Mouse (Mus musculus) ovary, adult 18-20 months (tissue): ENCODE data around the gene 6820408C15Rik.
"Not testable (repeated sequence)": the region's sequence is repeated elsewhere in the genome, so short reads cannot be mapped to it uniquely, and the experiment has no call there.

Experiments
- DNase-seq: peaks from one replicate; pipeline ENCODE4 v3.0.0; 2022; ENCODE audit warnings: low spot score, mixed read lengths

6820408C15Rik gene

DNA sequence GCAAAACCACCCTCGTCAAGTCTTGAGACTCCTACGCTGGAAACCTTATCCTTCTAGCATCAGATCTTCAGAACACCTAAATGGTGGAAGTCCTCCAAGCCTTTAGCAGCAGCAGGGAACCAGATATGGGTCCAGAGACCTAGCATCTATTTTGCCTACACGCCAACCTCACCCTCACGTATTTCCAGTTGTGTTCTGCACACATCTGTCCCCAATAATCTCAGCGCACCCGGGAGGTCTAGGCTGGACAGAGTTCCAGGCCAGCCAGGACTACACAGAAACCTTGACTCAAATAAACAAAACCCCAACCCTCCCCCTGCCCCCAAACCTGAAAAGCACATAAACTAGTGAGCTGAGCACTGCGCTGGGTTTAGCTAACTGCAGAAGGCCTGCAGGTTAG is 3.9 kb upstream of the 6820408C15Rik start:
- DNase-seq = no peak

DNA sequence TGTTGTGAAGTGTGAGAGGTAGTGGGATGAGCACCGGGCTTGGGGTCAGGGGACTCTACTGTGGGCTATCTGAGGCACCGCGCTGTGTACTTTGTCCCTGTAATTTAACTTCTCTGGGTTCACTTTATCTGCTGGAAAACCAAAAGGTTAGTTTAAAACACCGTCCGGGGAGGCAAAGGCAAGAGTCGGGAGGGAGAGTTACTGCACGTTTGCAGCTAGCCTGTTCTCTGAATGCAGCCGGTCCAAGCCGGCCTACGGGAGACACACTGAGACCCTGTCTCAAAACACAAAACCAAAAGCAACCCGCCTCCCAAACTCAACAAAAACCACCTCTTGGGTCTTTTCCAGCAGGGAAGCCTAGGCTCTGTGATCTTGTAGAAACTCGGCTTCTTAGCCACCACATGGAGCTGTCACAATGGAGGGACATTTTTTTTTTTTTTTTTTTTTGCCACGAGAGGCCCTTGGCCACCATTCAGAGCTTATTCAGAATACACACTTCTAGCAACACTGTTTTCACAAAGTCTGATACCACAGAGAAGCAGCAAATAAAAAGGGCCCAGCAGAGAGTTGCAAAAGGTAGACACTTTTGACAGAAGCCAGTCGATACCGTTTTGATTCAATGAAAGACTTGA is 2.7 kb upstream of the 6820408C15Rik start:
- no peak for DNase-seq

- DNase-seq = no peak
These were observed 2.1 kb upstream of the 6820408C15Rik start for GRCm38 (mm10) chr2:152413158-152413764.

GRCm38 (mm10) chr2:152413765-152414584 is 1.4 kb upstream of the 6820408C15Rik start:
- peak; percentile 25 for DNase-seq

GRCm38 (mm10) chr2:152414591-152415165 is 709 bp upstream of the 6820408C15Rik start, which contains the start of gene Zcchc3:
TSS of gene Zcchc3 (minus strand) at chr2:152415027.
- DNase-seq = peak; percentile 89

GRCm38 (mm10) chr2:152415786-152416185 is 399 bp downstream of the 6820408C15Rik start:
- DNase-seq = no peak

GRCm38 (mm10) chr2:152427493-152427892 is 12.1 kb downstream of the 6820408C15Rik start:
- DNase-seq = peak; percentile 55

DNA sequence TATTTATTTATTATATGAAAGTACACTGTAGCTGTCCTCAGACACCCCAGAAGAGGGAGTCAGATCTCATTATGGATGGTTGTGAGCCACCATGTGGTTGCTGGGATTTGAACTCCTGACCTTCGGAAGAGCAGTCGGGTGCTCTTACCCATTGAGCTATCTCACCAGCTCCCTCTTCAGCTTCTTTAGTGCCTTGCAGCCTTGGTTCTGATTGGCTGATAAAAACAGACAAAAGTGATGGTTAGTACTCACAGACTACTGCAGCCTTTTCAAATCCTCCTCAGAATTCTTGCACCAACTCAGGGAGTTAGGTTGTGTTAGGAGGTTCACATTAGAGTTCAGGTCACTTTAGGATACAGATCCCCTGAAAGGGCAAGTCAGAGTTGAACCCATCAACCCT is 13.1 kb downstream of the 6820408C15Rik start:
- DNase-seq = not testable (repeated sequence)

DNA sequence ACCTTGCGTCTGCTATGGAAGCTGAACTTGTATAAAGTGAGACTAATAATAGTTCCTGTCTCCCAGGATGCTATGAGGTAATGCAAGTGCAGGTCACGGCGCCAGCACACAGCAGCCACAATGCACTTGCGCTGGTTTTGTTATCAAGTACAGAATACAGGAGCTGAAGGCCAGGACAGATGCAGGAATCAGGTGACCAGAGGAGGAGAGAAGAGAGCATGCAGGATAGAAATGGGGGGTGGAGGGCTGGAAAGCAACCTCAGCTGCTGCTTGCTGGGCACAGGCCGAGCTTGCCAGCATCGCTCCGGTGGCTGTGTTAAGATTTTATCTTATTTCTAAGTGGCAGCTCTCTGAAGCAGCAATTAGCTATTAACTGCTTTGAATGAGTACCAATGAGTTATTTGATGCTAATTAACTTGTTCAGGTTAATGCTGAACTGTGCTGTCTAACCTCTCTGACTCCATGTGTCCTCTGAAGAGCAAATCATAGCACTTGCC is 21.1 kb downstream of the 6820408C15Rik start:
- no peak for DNase-seq

DNA sequence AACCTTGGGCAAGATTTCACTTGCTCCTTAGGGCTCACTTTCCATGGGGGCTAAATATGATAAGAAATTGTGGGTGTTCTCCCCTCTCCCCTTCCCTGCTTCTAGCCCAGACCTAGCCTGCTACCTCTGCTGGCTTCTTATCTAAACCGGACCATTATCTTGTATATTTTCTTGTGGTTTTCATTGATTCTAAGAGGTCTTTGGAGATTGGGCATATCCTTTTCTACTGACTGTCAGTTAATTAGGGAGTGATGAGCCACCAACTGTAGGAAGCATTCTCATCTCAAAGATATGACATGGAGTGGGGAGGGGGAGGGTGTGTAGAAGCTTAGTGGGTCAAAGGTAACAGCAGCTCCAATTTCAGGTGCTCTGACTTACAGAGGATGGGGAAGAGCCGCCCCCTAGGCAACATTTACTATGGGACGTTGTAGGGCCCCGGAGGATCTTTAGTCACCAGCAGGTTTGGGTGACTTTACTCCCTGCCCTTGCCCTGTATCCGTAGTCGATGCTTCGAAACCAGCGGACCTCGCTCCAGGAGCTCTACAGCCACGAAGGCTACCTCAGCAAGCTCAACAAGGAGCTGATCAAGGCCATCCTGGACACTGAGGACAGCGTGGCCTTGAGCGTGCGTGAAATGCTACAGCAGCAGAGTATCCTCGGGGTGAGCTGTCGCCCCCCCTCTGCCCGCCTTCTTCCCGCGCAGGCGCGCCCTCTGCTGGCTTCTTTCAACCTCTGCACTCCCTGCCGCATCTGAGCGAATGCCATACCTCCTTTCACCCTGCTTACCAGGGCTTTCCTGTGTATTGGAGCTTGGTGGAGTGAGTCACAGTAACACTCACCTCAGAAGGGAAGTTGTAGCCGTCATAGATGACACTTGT is 21.8 kb downstream of the 6820408C15Rik start:
- DNase-seq = peak; percentile 86

- DNase-seq = no peak
These were observed 23.6 kb downstream of the 6820408C15Rik start for GRCm38 (mm10) chr2:152438963-152439362.

GRCm38 (mm10) chr2:152439833-152440232 is 24.4 kb downstream of the 6820408C15Rik start:
- no peak for DNase-seq

- no peak for DNase-seq
These were observed 26.9 kb downstream of the 6820408C15Rik start for GRCm38 (mm10) chr2:152442322-152442721.

GRCm38 (mm10) chr2:152443281-152443680 is 27.9 kb downstream of the 6820408C15Rik start:
- DNase-seq = no peak

- no peak for DNase-seq
These were observed 31.3 kb downstream of the 6820408C15Rik start for GRCm38 (mm10) chr2:152446642-152447041.

DNA sequence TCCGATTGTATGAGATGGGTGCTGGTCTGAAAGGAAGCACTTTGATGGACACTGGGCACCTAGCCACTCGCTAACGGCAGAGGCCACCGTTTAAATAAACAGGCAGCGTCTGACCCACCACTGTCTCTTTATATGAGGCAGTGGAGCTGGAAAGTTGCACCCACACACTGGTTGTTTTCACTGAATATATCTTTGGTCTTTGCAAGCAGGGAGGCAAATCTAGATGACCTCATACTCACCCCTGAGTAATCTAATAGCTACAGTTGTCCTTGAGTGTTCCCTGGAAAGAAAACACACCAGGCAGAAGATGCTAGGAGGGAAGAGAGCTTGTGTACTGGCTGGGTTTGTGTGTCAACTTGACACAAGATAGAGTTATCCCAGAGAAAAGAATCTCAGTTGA is 32.1 kb downstream of the 6820408C15Rik start:
- DNase-seq = peak; percentile 64

GRCm38 (mm10) chr2:152450241-152450640 is 34.9 kb downstream of the 6820408C15Rik start:
- no peak for DNase-seq

DNA sequence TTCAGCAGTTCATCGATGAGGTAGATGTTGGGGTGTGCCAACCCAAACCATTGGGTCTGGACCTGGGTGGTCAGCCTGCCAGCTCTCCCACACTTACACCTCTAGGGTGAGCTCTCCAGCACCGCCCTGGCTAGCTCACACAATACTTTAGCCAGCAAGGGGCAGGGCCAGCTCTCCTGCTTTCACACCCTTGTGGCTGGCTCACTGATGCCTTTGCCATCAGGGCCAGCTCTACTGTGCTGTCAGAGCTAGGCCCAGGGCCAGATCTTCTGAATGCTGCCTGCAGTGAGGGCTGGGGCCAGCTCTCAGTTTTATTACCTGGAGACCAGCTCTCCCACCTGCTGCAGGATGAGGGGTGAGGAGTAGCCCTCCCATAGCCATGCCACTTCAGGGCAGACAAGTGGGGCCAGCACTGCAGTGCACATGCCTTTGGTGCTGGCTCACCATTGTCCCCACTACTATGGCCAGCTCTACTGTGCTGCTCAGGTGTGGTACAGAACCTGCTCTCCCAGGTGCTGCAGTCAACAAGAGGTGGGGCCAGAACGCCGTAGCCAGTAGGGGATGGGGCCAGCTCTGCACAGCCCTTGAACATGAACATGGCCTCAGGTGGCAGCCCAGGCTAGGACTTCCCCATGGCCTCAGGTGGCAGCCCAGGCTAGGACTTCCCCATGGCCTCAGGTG is 36.9 kb downstream of the 6820408C15Rik start:
- no peak for DNase-seq

DNA sequence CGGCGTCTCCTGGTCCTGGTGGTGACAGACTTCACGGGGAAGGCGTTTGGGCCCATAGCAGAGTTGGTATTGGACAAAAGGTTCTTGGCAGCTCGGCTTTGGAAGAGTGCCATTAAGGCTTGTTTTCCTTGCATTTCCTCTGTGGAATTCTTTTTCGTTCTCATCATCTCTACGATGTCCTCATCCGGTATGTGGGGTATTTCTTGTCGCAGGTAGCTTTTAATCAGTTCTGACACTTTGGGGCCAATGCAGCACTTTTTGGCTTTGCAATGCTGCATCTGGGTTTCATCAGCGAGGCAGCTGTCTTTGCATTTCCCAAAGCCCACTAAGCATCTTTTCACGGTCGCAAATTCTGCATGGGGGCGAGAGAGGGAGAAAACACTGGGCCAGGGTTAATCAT is 43.9 kb downstream of the 6820408C15Rik start:
- DNase-seq = no peak

DNA sequence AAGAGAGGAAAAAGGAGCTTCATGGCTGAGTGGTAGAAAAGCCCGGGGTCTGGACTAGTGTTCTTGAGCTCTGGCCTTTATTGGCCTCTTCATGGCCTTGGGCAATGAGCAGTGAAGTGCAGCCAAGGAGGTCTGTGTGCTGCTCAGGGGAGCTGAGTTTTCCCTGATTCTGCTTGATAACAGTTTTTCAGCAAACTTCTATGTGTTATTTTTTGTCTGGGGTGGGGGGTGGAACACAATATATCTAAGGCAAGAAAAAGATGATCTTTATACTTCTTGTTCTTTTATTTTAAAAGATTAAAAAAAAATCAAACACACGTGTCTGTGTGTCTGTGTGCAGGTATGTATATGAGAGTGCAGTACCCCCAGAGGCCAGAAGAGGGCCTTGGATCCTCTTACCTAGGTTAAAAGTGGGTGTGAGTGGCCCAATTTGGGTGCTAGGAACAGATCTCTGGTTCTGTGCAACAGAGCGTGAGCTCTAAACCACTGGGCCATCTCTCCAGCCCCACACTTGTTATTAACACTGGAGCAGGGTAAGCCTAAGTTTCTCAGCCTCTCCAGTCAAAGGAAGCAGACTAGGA is 49.3 kb downstream of the 6820408C15Rik start, which contains the start of gene Defb23:
Gene Defb23 (minus strand): TSS at position 51 of the 581 bp plus-strand sequence.
- no peak for DNase-seq
